Mouse (Mus musculus): Measurements from ENCODE around the gene Sorbs1.

GRCm38 (mm10) chr19:40395757-40396661 is 117.6 kb downstream of the Sorbs1 start:
- TF ChIP-seq CTCF (IDR thresholded peaks at IDR 0.05; ENCODE audit: low read depth) (no peak), EP300 (IDR thresholded peaks at IDR 0.05; ENCODE audit: low read depth) (no peak)

All from liver, embryonic 14.5 days (tissue).